Mouse (Mus musculus) MEL (cell line): ENCODE measurements around the gene Scgb3a1. TPM values are rescaled to one million over a fixed set of nuclear protein-coding genes. Genes with fewer than 3 reads are reported as not detected.
A peak's percentile ranks its signal among the peaks of the same experiment; 100 is the strongest.

Experiments used
- DNase-seq: peaks from one replicate; pipeline ENCODE4 v3.0.0; 2011; ENCODE audit warnings: low read depth, low spot score
- H3K27ac ChIP-seq: 2 replicates; pipeline ENCODE4 v1.5.1; 2012; ENCODE audit warnings: low read depth, mild to moderate bottlenecking, control low read depth, low read length, moderate library complexity; ENCODE audit not compliant: control insufficient read depth
- H3K27me3 ChIP-seq, 2 experiments: fragments of 150-350 bp in 1 of 2; sonication (generic) in 1 of 2; 2 replicates each; pipeline ENCODE4 v1.6.1; 2012; ENCODE audit warnings: low read length in 2 of 2, mild to moderate bottlenecking in 2 of 2, improper control_type of control experiment in 1 of 2, moderate library complexity in 1 of 2; ENCODE audit not compliant: insufficient read depth in 2 of 2, control insufficient read depth in 1 of 2
- H3K36me3 ChIP-seq, 2 experiments: 2 replicates each; pipeline ENCODE4 v1.6.1; 2012 to 2014; ENCODE audit warnings: low read length in 2 of 2, improper control_type of control experiment in 1 of 2, inconsistent platforms in 1 of 2, mild to moderate bottlenecking in 1 of 2; ENCODE audit not compliant: insufficient read depth in 2 of 2, control insufficient read depth in 1 of 2
- H3K4me1 ChIP-seq, 2 experiments: fragments of 150-350 bp in 1 of 2; sonication (generic) in 1 of 2; 2 replicates each; pipeline ENCODE4 v1.6.1; 2012; ENCODE audit warnings: low read length in 2 of 2, improper control_type of control experiment in 1 of 2, mild to moderate bottlenecking in 1 of 2; ENCODE audit not compliant: insufficient read depth in 2 of 2, control insufficient read depth in 1 of 2
- H3K4me3 ChIP-seq, 2 experiments: fragments of 150-350 bp in 1 of 2; sonication (generic) in 1 of 2; 2 replicates each; pipeline ENCODE4 v1.5.1; 2012; ENCODE audit warnings: low read depth in 2 of 2, low read length in 2 of 2, mild to moderate bottlenecking in 2 of 2, moderate library complexity in 2 of 2, control low read depth in 1 of 2, improper control_type of control experiment in 1 of 2; ENCODE audit not compliant: control insufficient read depth in 1 of 2, insufficient read depth in 1 of 2
- H3K79me2 ChIP-seq: 2 replicates; pipeline ENCODE4 v1.6.1; 2012; ENCODE audit warnings: mild to moderate bottlenecking, low read length, moderate library complexity; ENCODE audit not compliant: control insufficient read depth, poor library complexity, insufficient read depth
- H3K9ac ChIP-seq: 2 replicates; pipeline ENCODE4 v1.6.1; 2012; ENCODE audit warnings: low read depth, mild to moderate bottlenecking, control low read depth, low read length, moderate library complexity; ENCODE audit not compliant: control insufficient read depth, poor library complexity, severe bottlenecking
- H3K9me3 ChIP-seq: fragments of 150-350 bp; sonication (generic); replicated peaks from 2 replicates; pipeline ENCODE4 v1.6.1; 2012; ENCODE audit warnings: mild to moderate bottlenecking, low read length, improper control_type of control experiment, moderate library complexity; ENCODE audit not compliant: insufficient read depth
- BHLHE40 ChIP-seq: IDR thresholded peaks from 2 replicates; pipeline ENCODE4 v1.6.1; 2012; ENCODE audit warnings: low read depth, mild to moderate bottlenecking, inconsistent platforms, low read length, improper control_type of control experiment, borderline replicate concordance
- CHD1 ChIP-seq: IDR thresholded peaks from 2 replicates; pipeline ENCODE4 v1.6.1; 2012; ENCODE audit warnings: low read depth, mild to moderate bottlenecking, inconsistent platforms, low read length, improper control_type of control experiment
- CTCF ChIP-seq, 3 experiments: IDR thresholded peaks in 2 of 3; conservative IDR thresholded peaks in 1 of 3; 2 replicates each; pipeline ENCODE4 v1.5.1; 2011 to 2012; ENCODE audit warnings: low read length in 3 of 3, low read depth in 2 of 3, mild to moderate bottlenecking in 2 of 3, improper control_type of control experiment in 1 of 3, inconsistent platforms in 1 of 3, mixed read lengths in 1 of 3, moderate library complexity in 1 of 3; ENCODE audit not compliant: control insufficient read depth in 1 of 3, insufficient read depth in 1 of 3, poor library complexity in 1 of 3, severe bottlenecking in 1 of 3
- EP300 ChIP-seq, 2 experiments: IDR thresholded peaks; 2 replicates each; pipeline ENCODE4 v1.6.1; 2011; ENCODE audit warnings: improper control_type of control experiment in 2 of 2, low read length in 2 of 2, low read depth in 1 of 2, mild to moderate bottlenecking in 1 of 2
- HCFC1 ChIP-seq: IDR thresholded peaks from 2 replicates; pipeline ENCODE4 v1.6.1; 2012; ENCODE audit warnings: low read depth, mild to moderate bottlenecking, inconsistent platforms, low read length, improper control_type of control experiment, moderate library complexity
- MAX ChIP-seq: IDR thresholded peaks from 2 replicates; pipeline ENCODE4 v1.6.1; 2011; ENCODE audit warnings: low read length, improper control_type of control experiment
- MEF2A ChIP-seq: IDR thresholded peaks from 2 replicates; pipeline ENCODE4 v1.6.1; 2014; ENCODE audit warnings: low read depth, mild to moderate bottlenecking, inconsistent platforms, low read length, improper control_type of control experiment; ENCODE audit not compliant: poor library complexity, insufficient replicate concordance, severe bottlenecking; ENCODE audit errors: extremely low read depth
- MXI1 ChIP-seq: IDR thresholded peaks from 2 replicates; pipeline ENCODE4 v1.6.1; 2011; ENCODE audit warnings: mild to moderate bottlenecking, low read depth, low read length, improper control_type of control experiment
- POLR2AphosphoS5 ChIP-seq: IDR thresholded peaks from 2 replicates; pipeline ENCODE4 v1.6.1; 2012; ENCODE audit warnings: low read depth, borderline replicate concordance, mild to moderate bottlenecking, inconsistent platforms, low read length, moderate library complexity, mixed read lengths
- RAD21 ChIP-seq: IDR thresholded peaks from 2 replicates; pipeline ENCODE4 v1.6.1; 2011; ENCODE audit warnings: mild to moderate bottlenecking, low read depth, low read length, improper control_type of control experiment
- SMC3 ChIP-seq: IDR thresholded peaks from 2 replicates; pipeline ENCODE4 v1.6.1; 2011; ENCODE audit warnings: low read depth, low read length, improper control_type of control experiment
- TBP ChIP-seq: IDR thresholded peaks from 2 replicates; pipeline ENCODE4 v1.8.0; 2011; ENCODE audit warnings: low read depth, low read length, improper control_type of control experiment
- ZNF384 ChIP-seq: IDR thresholded peaks from 2 replicates; pipeline ENCODE4 v1.6.1; 2012; ENCODE audit warnings: low read depth, mild to moderate bottlenecking, inconsistent platforms, low read length, improper control_type of control experiment
- polyA plus RNA-seq, 2 experiments: library from polyadenylated mRNA; stranded (reverse) in 1 of 2; unstranded in 1 of 2; fragments of >175 nt in 1 of 2; fragments of >200 nt in 1 of 2; gene quantifications; 2 replicates each; pipeline versions ENCODE4 v1.2.1 to v1.2.4; 2012; ENCODE audit warnings: low replicate concordance in 2 of 2, low read depth in 1 of 2; ENCODE audit not compliant: insufficient read length in 2 of 2, insufficient read depth in 1 of 2, missing spikeins in 1 of 2
- total RNA-seq: library from RNA; depleted of rRNA; stranded (reverse); fragments of 300-350 nt; gene quantifications from 2 replicates; pipeline ENCODE4 v1.2.3, GENCODE M21; 2012

Gene Scgb3a1
- total and polyA plus RNA-seq, 3 experiments, result not detected

- TF ChIP-seq MEF2A, result no peak
- TF ChIP-seq ZNF384, result no peak
- TF ChIP-seq POLR2AphosphoS5, result no peak
These were observed 4.0 kb upstream of the Scgb3a1 start (continued) for GRCm38 (mm10) chr11:49659470-49659799.

- Histone ChIP-seq H3K36me3 (peaks cover 0 to 8% of the 10 kb centered on the region in 2 experiments; a peak in 2 of 4 replicates), H3K9me3 (no peaks in the 10 kb centered on the region), H3K4me3 (no peak overlapping the region)
- TF ChIP-seq CTCF (IDR thresholded peaks at IDR 0.05 in 2 of 3, conservative IDR thresholded peaks at IDR 0.05 in 1 of 3; ENCODE audit: control insufficient read depth in 1 of 3, insufficient read depth in 1 of 3, low read depth in 2 of 3, low read length in 3 of 3, poor library complexity in 1 of 3, severe bottlenecking in 1 of 3), result peak in 2 of 3 experiments; percentile 37 to 53; a peak in 4 of 6 replicates
- no peak for TF ChIP-seq SMC3
- TF ChIP-seq RAD21, result peak; percentile 19; the same call in 1 of the 2 replicates
- TF ChIP-seq, all 39 proteins: peak for 2
- peaks cover 5 to 9% of the 10 kb centered on the region in 2 experiments for H3K4me1 ChIP-seq
- H3K27ac ChIP-seq, result no peak overlapping the region
- DNase-seq, result no peak
- no peaks in the 10 kb centered on the region for H3K27me3 ChIP-seq
- no peaks in the 10 kb centered on the region for H3K79me2 ChIP-seq
- H3K9ac ChIP-seq, result no peak overlapping the region
These were observed 1.1 kb upstream of the Scgb3a1 start for GRCm38 (mm10) chr11:49662292-49662780.

GRCm38 (mm10) chr11:49664262-49665140 is 1.1 kb downstream of the Scgb3a1 start:
- DNase-seq, result no peak
- no peak for TF ChIP-seq POLR2AphosphoS5
- no peak for TF ChIP-seq BHLHE40
- TF ChIP-seq MXI1, result no peak
- no peak for TF ChIP-seq HCFC1
- no peak for TF ChIP-seq EP300 (IDR thresholded peaks at IDR 0.05; ENCODE audit: low read depth in 1 of 2, low read length in 2 of 2)
- TF ChIP-seq MAX, result no peak
- no peak for TF ChIP-seq ZNF384
- no peak for TF ChIP-seq TBP
- TF ChIP-seq RAD21, result no peak
- no peak for TF ChIP-seq CHD1
- Histone ChIP-seq H3K27me3 (no peaks in the 10 kb centered on the region), H3K27ac (no peak overlapping the region), H3K4me3 (no peak overlapping the region), H3K9me3 (no peaks in the 10 kb centered on the region), H3K4me1 (peaks cover 5 to 9% of the 10 kb centered on the region in 2 experiments), H3K36me3 (peaks cover 0 to 8% of the 10 kb centered on the region in 2 experiments; a peak in 2 of 4 replicates), H3K79me2 (no peaks in the 10 kb centered on the region), H3K9ac (no peak overlapping the region)
